Mouse (Mus musculus) kidney, adult 2 months (tissue): Measurements from ENCODE around the gene Rpl13a.

Experiments used
- CTCF ChIP-seq: fragments of 200-500 bp; conservative IDR thresholded peaks from 2 replicates; pipeline ENCODE4 v1.5.1; 2011; ENCODE audit warnings: low read depth, mild to moderate bottlenecking, control low read depth, low read length, moderate library complexity, mixed read lengths; ENCODE audit not compliant: insufficient read depth, insufficient read length
- POLR2A ChIP-seq: fragments of 200-500 bp; IDR thresholded peaks from one replicate; pipeline ENCODE4 v1.6.1; 2011; ENCODE audit warnings: low read depth, low read length, control low read depth

DNA sequence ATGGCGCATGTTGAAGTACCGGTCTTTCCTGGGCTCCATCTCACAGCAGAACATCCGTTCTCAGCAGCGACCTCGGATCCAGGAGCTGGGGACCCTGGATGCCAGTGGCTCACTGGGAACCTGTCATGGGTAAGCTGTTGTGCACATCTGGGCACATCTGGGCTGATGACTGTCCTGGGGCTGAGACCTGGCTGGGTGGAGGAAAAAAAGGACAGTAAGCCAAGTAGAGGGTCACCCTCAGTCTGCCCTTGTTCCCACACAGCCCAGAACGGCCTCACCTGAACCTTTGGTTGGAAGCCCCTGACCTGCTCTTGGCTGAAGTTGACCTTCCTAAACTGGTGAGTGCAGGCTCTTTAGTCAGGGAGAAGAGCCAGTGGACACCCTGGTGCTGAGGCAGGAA is 30.4 kb upstream of the Rpl13a start:
- no peak for TF ChIP-seq CTCF
- TF ChIP-seq POLR2A = no peak
